Mouse (Mus musculus): ENCODE measurements around the gene Myo9a. TPM values are rescaled to one million over a fixed set of nuclear protein-coding genes. Genes with fewer than 3 reads are reported as not detected.
A peak's percentile ranks its signal among the peaks of the same experiment; 100 is the strongest.

Myo9a gene
- total and polyA plus RNA-seq, 3 experiments = 1.6 to 2.6 (median 2.0) TPM

DNA sequence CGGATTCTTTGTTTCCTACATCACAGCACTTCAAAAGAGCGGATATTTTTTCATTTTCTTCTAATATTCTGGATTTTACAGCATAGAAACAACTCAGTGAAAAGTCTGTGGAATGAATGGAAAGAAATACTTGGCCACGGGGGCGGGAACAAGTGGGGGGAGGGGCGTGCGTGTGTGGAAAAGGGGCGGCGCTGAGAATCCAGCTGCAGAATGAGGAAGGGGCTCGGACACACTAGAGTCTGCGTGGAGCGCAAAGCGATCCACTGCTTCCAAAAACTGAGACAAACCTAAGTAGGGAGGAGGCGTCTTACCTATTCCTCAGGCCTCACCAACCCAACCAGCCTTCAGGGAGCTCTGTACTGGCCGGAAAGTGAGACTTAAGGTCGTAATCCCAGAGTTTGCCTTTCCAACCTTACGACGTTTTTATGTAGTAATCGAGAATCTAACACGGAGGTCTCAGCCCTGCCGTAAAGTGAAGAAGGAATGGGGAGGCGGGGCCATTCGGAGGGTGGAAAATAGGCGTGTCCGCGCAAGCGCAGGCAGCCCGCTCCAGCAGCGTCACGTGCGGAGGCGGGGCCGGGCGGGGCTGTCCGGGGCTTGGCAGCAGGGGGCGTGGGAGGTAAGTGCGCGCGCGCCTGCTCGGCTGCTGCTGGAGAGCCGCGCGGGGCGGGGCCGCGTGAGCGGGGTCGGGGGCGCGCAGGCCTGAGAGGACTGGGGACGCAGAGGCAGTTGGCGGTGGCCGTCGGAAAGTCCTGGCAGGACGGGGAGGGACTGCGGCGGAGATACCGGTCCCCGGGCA, at the start of gene Myo9a, which contains the start of gene Senp8 (continued):
- peak; percentile 79 for TF ChIP-seq TBP (conservative IDR thresholded peaks at IDR 0.05; ENCODE audit: low read depth, low read length)

DNA sequence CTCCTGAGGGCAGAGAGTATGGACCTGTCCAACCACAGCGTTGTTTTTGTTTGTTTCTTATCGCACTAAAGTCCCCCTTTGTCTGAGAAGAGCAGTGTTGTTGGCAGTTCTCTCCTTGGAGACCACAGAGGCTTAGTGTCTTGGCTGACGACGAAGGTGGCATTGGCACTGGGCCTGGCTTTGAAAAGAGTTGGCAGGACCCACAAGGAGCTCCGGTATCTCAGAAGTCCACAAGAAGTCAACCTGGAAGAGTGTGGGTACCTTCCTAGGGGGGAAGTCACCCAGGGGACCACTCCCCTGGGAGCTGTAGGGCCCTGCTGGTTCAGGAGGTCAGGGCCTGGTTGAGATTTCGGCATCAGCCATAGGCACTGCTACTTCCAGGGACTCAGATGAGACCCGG, 49.6 kb upstream of the Myo9a start:
- dilution Hi-C loops (cut with MboI; ENCODE audit: extremely low pct_ligation_motif_present, extremely low pct_unique_long_range_greater_than_20kb, low sequenced_read_pairs) = no loop called here
- in situ Hi-C loops (cut with MboI; ENCODE audit: low pct_ligation_motif_present, low pct_unique_long_range_greater_than_20kb, low sequenced_read_pairs) = no loop called here
- no peak overlapping the region for H3K27ac ChIP-seq (ENCODE audit: insufficient read depth, low read depth)
- DNase-seq (ENCODE audit: extremely low read depth) = no peak
- TF ChIP-seq RAD21 (IDR thresholded peaks at IDR 0.05; ENCODE audit: low read depth, low read length) (no peak), RCOR1 (conservative IDR thresholded peaks at IDR 0.05; ENCODE audit: low read depth, low read length) (no peak), JUN (IDR thresholded peaks at IDR 0.05; ENCODE audit: insufficient read depth, low read depth, low read length) (no peak), POLR2AphosphoS2 (IDR thresholded peaks at IDR 0.05; ENCODE audit: low read depth, low read length) (no peak), JUND (conservative IDR thresholded peaks at IDR 0.05; ENCODE audit: low read depth, low read length) (no peak)
- H3K79me2 ChIP-seq (replicated peaks; ENCODE audit: control insufficient read depth, extremely low read depth, insufficient read depth, poor library complexity, severe bottlenecking) = no peaks in the 10 kb centered on the region
- H3K27me3 ChIP-seq (replicated peaks) = peaks cover 8% of the 10 kb centered on the region
- H3K36me3 ChIP-seq (replicated peaks in 1 of 2; ENCODE audit: control insufficient read depth in 1 of 2, insufficient read depth in 1 of 2, low read length in 1 of 2) = no peaks in the 10 kb centered on the region
- no peak overlapping the region for H3K9ac ChIP-seq (ENCODE audit: insufficient read depth, low read depth)
- no peaks in the 10 kb centered on the region for H3K9me3 ChIP-seq (replicated peaks; ENCODE audit: low read length)
- H3K4me3 ChIP-seq (replicated peaks in 1 of 3; ENCODE audit: low read depth in 2 of 3, low read length in 2 of 3, poor library complexity in 1 of 3) = no peak overlapping the region
- no peak overlapping the region for H3K4me2 ChIP-seq (ENCODE audit: insufficient read depth, low read depth, poor library complexity, severe bottlenecking)
- peaks cover under 1 to 13% of the 10 kb centered on the region in 2 experiments; a peak in 3 of 4 replicates for H3K4me1 ChIP-seq (ENCODE audit: control insufficient read depth in 1 of 2, insufficient read depth in 2 of 2)

DNA sequence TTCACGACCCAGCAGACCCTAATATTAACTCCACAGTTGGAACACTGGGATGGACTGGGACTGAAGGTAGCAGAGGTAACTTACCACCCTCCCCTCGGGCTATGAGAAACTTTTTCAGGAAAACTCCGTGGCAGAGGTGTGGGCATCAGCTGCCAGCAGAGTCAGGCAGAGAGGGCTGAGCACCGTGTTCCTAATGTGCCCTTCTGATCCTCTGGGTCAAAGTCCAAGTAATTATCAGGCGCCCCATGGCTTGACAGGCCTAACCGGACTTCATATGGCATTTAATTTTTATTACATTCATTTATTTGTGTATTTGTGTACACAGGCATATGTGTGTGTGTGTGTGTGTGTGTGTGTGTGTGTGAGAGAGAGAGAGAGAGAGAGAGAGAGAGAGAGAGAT, 47.6 kb upstream of the Myo9a start:
- no peaks in the 10 kb centered on the region for H3K79me2 ChIP-seq (replicated peaks; ENCODE audit: control insufficient read depth, extremely low read depth, insufficient read depth, poor library complexity, severe bottlenecking)
- H3K9me3 ChIP-seq (replicated peaks; ENCODE audit: low read length) = no peaks in the 10 kb centered on the region
- no peaks in the 10 kb centered on the region for H3K27me3 ChIP-seq (replicated peaks)
- no peak for TF ChIP-seq NRF1 (IDR thresholded peaks at IDR 0.05; ENCODE audit: low read depth, low read length)
- TF ChIP-seq USF1 (IDR thresholded peaks at IDR 0.05; ENCODE audit: low read depth, low read length) = no peak
- TF ChIP-seq EP300 (IDR thresholded peaks at IDR 0.05; ENCODE audit: low read length) = no peak
- TF ChIP-seq TCF12 (IDR thresholded peaks at IDR 0.05; ENCODE audit: low read depth, low read length) = no peak
- TF ChIP-seq MAZ (IDR thresholded peaks at IDR 0.05; ENCODE audit: low read depth, low read length) = no peak
- no peak for TF ChIP-seq ZMIZ1 (IDR thresholded peaks at IDR 0.05; ENCODE audit: low read depth, low read length)
- no peak for TF ChIP-seq POLR2A (IDR thresholded peaks at IDR 0.05; ENCODE audit: low read depth, low read length)
- TF ChIP-seq CTCF (conservative IDR thresholded peaks at IDR 0.05 in 1 of 2, IDR thresholded peaks at IDR 0.05 in 1 of 2; ENCODE audit: low read depth in 2 of 2, low read length in 2 of 2) = no peak
- no peak for TF ChIP-seq MYC (IDR thresholded peaks at IDR 0.05; ENCODE audit: low read depth, low read length)
- no peak for TF ChIP-seq ZKSCAN1 (IDR thresholded peaks at IDR 0.05; ENCODE audit: borderline replicate concordance, low read depth, low read length)
- TF ChIP-seq NELFE (IDR thresholded peaks at IDR 0.05; ENCODE audit: low read depth, low read length) = no peak
- no peak for TF ChIP-seq RAD21 (IDR thresholded peaks at IDR 0.05; ENCODE audit: low read depth, low read length)
- H3K36me3 ChIP-seq (replicated peaks in 1 of 2; ENCODE audit: control insufficient read depth in 1 of 2, insufficient read depth in 1 of 2, low read length in 1 of 2) = no peaks in the 10 kb centered on the region
- no peak overlapping the region for H3K4me3 ChIP-seq (replicated peaks in 1 of 3; ENCODE audit: low read depth in 2 of 3, low read length in 2 of 3, poor library complexity in 1 of 3)
- no peak for DNase-seq (ENCODE audit: extremely low read depth)
- H3K9ac ChIP-seq (ENCODE audit: insufficient read depth, low read depth) = no peak overlapping the region
- H3K4me2 ChIP-seq (ENCODE audit: insufficient read depth, low read depth, poor library complexity, severe bottlenecking) = no peak overlapping the region
- dilution Hi-C loops (cut with MboI; ENCODE audit: extremely low pct_ligation_motif_present, extremely low pct_unique_long_range_greater_than_20kb, low sequenced_read_pairs) (no loop called here), in situ Hi-C loops (cut with MboI; ENCODE audit: low pct_ligation_motif_present, low pct_unique_long_range_greater_than_20kb, low sequenced_read_pairs) (no loop called here)
- peaks cover 7 to 33% of the 10 kb centered on the region in 2 experiments for H3K4me1 ChIP-seq (ENCODE audit: control insufficient read depth in 1 of 2, insufficient read depth in 2 of 2)
- no peak overlapping the region for H3K27ac ChIP-seq (ENCODE audit: insufficient read depth, low read depth)
